Mouse (Mus musculus): Measurements from ENCODE around the gene Batf3.

Batf3 gene

DNA sequence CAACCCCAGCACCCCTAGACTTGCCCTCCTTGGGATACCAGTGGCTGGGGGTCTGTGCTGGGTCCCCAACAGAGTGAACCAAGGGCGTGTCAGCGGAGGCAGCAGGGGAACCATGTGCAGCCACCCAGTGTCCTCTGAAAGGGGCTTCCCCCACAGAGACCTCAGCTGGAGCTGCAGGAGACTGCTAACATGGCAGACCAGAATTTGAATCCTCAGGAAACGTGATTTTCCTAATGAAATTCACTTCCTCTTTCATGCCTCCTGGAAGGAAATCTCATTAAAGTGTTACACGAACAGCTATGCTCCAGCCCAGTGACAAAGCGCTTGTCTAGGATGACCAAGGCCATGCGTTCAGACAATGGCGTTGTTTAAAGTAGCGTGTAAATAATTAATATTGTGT is 10.7 kb upstream of the Batf3 start:
- no peak for DNase-seq (ENCODE audit: low spot score)

DNA sequence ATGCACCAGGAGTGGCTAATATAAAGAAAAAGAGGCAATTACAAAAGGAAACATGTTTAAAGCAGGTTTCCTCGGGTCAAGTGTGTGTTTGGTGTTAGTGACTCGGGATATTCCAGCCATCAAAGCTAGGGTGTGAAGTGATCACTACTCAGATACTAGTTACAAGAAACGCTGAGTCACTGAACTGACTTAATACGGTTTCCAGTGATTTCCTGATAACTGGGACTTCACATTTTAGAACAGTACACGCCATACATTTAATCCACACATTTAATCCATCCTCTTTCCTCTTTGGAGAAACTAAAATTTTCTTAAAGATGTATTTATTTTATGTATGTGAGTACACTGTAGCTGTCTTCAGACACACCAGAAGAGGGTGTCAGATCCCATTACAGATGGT is 9.7 kb upstream of the Batf3 start:
- no peak for DNase-seq (ENCODE audit: low spot score)

- DNase-seq (ENCODE audit: low spot score): no peak
Measured at GRCm38 (mm10) chr1:191089355-191089754, 8.3 kb upstream of the Batf3 start.

- no peak for DNase-seq (ENCODE audit: low spot score)
Measured at GRCm38 (mm10) chr1:191092050-191092449, 5.6 kb upstream of the Batf3 start.

DNA sequence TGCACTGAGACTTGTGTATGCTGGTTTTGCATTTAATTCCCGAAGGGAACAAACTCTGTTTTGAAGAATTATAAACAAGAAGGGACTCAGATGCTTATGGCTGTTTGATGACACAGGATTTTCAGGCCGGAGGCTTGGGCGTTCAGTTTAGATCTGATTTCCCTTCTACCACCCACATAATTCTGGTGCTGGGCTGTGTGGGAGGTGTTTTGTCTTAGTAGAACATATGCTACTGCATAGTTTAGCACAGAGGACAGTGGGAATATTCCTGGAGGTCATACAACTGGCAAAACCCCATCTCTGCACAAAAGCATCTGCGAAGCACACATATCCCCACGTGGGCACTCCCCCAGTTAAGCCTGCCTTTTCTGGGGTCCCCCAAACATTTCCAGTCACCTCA is 4.1 kb upstream of the Batf3 start:
- DNase-seq (ENCODE audit: low spot score): no peak

DNA sequence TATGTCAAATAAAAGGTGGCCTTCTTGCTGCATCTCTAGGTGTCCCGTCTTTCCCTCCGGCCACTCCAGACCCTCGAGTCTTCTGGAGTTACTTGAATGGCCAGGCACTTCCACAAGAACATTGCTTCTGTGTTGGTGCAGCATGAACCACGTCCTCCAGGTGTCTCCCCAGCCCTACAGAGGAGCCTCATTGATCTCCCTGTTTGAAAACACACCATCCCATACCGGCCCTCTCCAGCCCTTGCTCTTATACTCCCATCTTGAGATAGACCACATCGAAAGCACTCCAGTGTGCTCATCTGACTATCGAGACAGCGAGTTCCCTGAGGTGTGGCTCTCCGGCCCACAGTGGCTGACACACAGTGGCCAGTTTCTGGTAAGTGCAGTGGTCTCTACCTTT is 2.6 kb upstream of the Batf3 start:
- peak; percentile 36 for DNase-seq (ENCODE audit: low spot score)

GRCm38 (mm10) chr1:191096871-191097681 is 571 bp upstream of the Batf3 start:
- DNase-seq (ENCODE audit: low spot score): peak; percentile 39

GRCm38 (mm10) chr1:191099114-191099513 is 1.5 kb downstream of the Batf3 start:
- no peak for DNase-seq (ENCODE audit: low spot score)

GRCm38 (mm10) chr1:191099772-191100291 is 2.2 kb downstream of the Batf3 start:
- DNase-seq (ENCODE audit: low spot score): no peak

- no peak for DNase-seq (ENCODE audit: low spot score)
Measured at GRCm38 (mm10) chr1:191102730-191103370, 5.2 kb downstream of the Batf3 start.

GRCm38 (mm10) chr1:191105246-191105645 is 7.6 kb downstream of the Batf3 start:
- no peak for DNase-seq (ENCODE audit: low spot score)

DNA sequence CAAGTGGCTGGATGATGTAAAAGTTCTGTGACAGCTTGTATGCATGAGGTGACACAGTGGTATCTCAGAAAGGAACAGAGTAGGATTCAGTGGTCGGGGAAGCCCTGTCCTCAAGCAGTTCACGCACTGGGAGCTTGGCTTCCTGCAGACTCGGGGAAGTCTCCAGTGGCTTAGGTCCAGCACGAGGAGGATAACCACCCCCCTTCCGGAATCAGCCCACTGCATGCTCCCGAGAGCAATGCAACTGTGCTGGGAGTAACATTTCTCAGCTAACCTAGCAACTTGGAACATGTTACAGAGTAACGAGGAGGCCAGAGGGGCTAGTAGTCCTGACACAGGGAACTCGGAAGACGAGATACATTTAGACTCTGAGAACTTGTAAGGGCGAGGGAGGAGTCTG is 9.7 kb downstream of the Batf3 start:
- DNase-seq (ENCODE audit: low spot score): no peak

DNA sequence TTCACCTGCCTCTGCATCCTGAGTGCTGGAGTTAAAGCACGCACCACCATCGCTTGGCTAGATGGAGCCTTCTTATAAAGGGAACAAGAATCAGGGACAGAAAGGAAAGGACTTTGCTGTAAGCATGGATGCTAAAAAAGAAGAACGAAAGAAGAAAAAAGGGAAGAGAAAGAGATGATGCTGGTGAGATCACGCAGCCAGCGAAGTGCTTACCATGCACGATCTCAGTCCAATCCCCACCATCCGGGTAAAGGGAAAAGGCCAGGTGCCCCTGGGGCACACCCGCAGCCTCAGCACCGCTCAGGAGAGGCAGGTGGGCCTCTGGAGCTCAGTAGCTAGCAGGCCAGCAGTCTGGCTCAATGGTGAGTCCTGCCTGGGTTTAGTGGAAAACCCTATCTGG is 12.3 kb downstream of the Batf3 start:
- no peak for DNase-seq (ENCODE audit: low spot score)

GRCm38 (mm10) chr1:191111146-191111545 is 13.5 kb downstream of the Batf3 start:
- DNase-seq (ENCODE audit: low spot score): no peak

- no peak for DNase-seq (ENCODE audit: low spot score)
Measured at GRCm38 (mm10) chr1:191114868-191115267, 17.2 kb downstream of the Batf3 start.

DNA sequence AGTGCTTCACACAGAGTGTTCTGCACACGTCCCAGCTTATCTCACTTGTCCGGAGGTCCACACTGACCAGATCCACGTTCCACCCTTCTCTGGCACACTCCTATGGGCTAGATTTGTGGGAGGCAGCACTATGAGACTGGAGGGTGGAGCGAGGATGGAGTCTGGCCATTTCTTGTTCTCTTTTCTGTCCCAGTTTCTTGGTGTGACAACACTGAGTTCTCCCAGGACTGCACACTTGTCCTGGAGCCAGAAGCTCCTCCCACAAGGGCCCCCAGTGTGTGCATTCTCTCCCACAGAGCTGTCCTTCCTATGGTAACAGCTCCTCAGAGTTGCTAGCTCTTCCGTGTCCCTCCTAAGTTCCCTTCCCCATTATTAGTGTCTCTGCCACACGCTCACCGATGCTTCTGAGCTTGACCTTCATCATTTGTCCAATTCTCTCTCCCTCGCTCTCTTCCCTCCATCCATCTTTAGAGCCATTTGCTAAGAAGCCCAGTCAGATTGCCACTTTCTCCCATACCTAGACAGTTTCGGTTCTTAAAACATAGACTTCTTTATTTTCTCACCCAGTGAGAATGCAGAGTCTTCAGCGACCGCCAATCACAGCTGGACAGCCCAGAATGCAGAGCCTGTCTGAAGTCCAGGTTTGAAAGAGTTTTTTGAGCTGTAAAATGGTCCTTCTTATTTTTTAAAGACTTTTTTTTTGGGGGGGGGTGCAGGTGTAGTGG is 18.0 kb downstream of the Batf3 start:
- DNase-seq (ENCODE audit: low spot score): no peak

DNA sequence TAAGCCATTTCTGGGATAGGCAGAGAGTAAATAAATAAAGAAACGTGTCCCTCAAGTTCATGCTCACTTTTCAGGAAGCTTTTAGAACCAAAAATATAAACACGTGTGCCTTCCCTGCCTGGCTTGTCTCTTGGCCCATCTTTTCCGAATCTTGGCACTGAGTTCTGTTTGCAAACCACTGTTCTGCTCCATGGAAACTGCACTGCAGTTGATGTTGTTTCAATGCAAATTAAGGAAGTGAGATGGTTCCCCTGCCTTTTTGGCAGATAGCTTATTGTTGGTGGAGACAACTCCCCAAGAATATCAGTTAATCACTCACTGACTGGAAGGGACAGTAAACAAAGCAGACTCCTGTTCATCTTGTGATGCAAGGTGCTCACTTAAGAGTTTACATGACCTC is 25.1 kb downstream of the Batf3 start:
- DNase-seq (ENCODE audit: low spot score): peak; percentile 19

GRCm38 (mm10) chr1:191123696-191124095 is 26.0 kb downstream of the Batf3 start:
- DNase-seq (ENCODE audit: low spot score): no peak

DNA sequence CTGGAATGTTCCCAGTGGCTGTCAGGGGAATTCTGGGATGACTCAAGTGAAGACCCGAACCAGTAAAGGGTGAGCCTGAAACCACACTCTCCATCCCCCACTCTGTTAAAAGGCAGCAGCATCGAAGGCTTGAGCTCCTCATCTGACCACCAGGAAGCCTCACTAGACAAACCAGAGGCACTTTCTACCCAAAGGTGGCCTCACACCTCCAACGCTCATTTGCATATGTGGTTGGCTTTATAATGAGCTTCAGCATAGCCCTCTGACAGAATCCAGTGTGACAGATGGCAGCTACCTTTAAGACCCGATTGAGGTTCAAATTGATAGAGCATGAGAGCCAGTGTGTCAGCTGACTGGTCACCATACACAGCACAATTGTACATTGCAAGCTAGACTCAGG is 26.6 kb downstream of the Batf3 start:
- DNase-seq (ENCODE audit: low spot score): no peak

- no peak for DNase-seq (ENCODE audit: low spot score)
Measured at GRCm38 (mm10) chr1:191125811-191126638, 28.4 kb downstream of the Batf3 start.

DNA sequence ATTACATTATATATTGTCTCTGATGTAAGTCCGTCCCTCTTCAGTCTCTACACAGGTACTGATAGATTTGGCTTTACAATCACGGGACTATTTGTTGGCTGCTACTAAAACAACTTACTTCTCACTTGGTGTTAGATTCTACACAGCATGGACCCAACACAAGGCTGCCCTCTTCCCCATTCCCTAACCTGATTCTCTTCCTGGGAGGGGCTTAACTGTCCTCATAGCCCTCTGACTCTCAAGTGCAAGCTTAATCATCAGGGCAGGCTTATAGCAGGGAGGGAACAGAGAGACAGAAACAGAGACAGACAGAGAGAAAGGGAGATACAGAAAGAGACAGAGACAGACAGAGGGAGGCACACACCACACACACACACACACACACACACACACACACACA is 34.0 kb downstream of the Batf3 start:
- DNase-seq (ENCODE audit: low spot score): no peak

- no peak for DNase-seq (ENCODE audit: low spot score)
Measured at GRCm38 (mm10) chr1:191132240-191132639, 34.6 kb downstream of the Batf3 start.
